Mouse (Mus musculus) limb, embryonic 15.5 days (tissue): ENCODE measurements around the gene Cfap43. TPM values are rescaled to one million over a fixed set of nuclear protein-coding genes. Genes with fewer than 3 reads are reported as not detected.

Experiments
- ATAC-seq: fragments of 200-750 bp; cut with Nextera tagmentation; 2 replicates; pipeline ENCODE4 v1.8.0; 2017; ENCODE audit warnings: low read depth, moderate TSS enrichment; ENCODE audit not compliant: insufficient number of reproducible peaks, low FRiP score, low TSS enrichment
- H3K27ac ChIP-seq: fragments of 300-500 bp; sonication (generic); 2 replicates; pipeline ENCODE4 v1.5.1; 2015; ENCODE audit warnings: moderate library complexity, mild to moderate bottlenecking, inconsistent platforms
- H3K27me3 ChIP-seq: fragments of 300-500 bp; sonication (generic); 2 replicates; pipeline ENCODE4 v1.6.1; 2015; ENCODE audit warnings: inconsistent platforms
- H3K36me3 ChIP-seq: fragments of 300-500 bp; sonication (generic); 2 replicates; pipeline ENCODE4 v1.6.1; 2015; ENCODE audit warnings: inconsistent platforms
- H3K4me1 ChIP-seq: fragments of 300-500 bp; sonication (generic); 2 replicates; pipeline ENCODE4 v1.6.1; 2015; ENCODE audit warnings: inconsistent platforms
- H3K4me2 ChIP-seq: fragments of 300-500 bp; sonication (generic); 2 replicates; pipeline ENCODE4 v1.6.1; 2015; ENCODE audit warnings: mild to moderate bottlenecking, inconsistent platforms
- H3K4me3 ChIP-seq: fragments of 300-500 bp; sonication (generic); 2 replicates; pipeline ENCODE4 v1.5.1; 2015; ENCODE audit warnings: mild to moderate bottlenecking, inconsistent platforms
- H3K9ac ChIP-seq: fragments of 300-500 bp; sonication (generic); 2 replicates; pipeline ENCODE4 v1.6.1; 2015; ENCODE audit warnings: inconsistent platforms
- H3K9me3 ChIP-seq: fragments of 300-500 bp; sonication (generic); 2 replicates; pipeline ENCODE4 v1.6.1; 2016; ENCODE audit warnings: inconsistent platforms
- WGBS: fragments of 180-500 bp; shearing (Covaris S2); methylation state at CpG from one replicate; pipeline ENCODE4 v1.1.7; 2015; 5-methylcytosine and 5-hydroxymethylcytosine counted together
- polyA plus RNA-seq: library from polyadenylated mRNA; unstranded; fragments of >200 nt; fragmentation: Nextera tagmentation; extraction: Ambion mirVana; gene quantifications from 2 replicates; pipeline ENCODE4 v1.2.1, GENCODE M21; 2015

Cfap43 gene
- polyA plus RNA-seq, 1 experiment from 2014 or later: 0.47 TPM

- H3K9ac ChIP-seq: no peak overlapping the region
- H3K9me3 ChIP-seq: no peaks in the 10 kb centered on the region
- H3K4me2 ChIP-seq: no peak overlapping the region
- 74% methylated on average over 8 of the region's 8 CpGs for WGBS
- no peaks in the 10 kb centered on the region for H3K27me3 ChIP-seq
- H3K36me3 ChIP-seq: peaks cover 42% of the 10 kb centered on the region
- H3K4me1 ChIP-seq: peaks cover 27% of the 10 kb centered on the region
- no peak for ATAC-seq
- H3K27ac ChIP-seq: no peak overlapping the region
- no peak overlapping the region for H3K4me3 ChIP-seq
Observed at GRCm38 (mm10) chr19:47898472-47899079, 20.5 kb downstream of the Cfap43 start.

- peaks cover 47% of the 10 kb centered on the region for H3K36me3 ChIP-seq
- no peak overlapping the region for H3K4me3 ChIP-seq
- H3K27ac ChIP-seq: no peak overlapping the region
- ATAC-seq: no peak
- no peak overlapping the region for H3K9ac ChIP-seq
- H3K9me3 ChIP-seq: no peaks in the 10 kb centered on the region
- WGBS: 89% methylated on average over 6 of the region's 6 CpGs
- H3K27me3 ChIP-seq: no peaks in the 10 kb centered on the region
- H3K4me2 ChIP-seq: no peak overlapping the region
- H3K4me1 ChIP-seq: peaks cover 23% of the 10 kb centered on the region
Observed at GRCm38 (mm10) chr19:47893092-47893491, 26.0 kb downstream of the Cfap43 start.

DNA sequence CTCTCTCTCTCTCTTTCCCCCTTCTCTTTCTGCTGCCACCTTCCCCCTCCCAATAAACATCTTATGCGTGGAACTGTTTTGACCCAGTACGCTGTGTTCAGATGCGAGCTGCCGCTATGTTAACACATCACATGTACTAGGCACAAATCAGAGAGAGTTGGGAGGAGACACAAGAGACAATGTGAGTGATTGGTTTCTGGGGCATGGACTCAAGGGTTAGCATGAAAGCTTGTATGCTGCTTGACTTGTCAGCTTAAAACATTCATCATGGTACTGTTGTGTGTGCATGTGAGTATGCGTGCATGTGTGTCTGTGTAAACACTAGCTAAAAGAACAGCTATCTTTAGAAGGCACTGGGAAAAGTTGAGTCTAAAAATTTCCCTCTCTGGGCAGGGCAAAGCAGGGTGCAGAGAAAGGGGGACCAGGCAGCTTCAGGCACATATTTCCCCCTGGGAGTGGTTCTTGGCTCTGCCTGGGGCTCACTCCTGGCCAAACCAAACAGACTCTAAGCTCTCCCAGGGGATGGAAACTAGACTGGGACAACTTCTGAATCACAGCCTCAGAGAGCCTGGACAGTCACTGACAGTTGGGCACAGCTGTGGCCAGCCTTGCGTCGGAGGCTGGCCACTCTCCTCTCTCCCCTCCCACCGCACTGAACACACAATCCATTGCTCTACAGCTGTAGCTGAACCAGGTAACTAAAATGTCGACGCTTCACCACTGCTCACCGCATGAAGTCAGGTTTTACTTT lies 27.4 kb downstream of the Cfap43 start:
- Histone ChIP-seq H3K27ac (0 out of 2 replicates have a peak overlapping the region, but pooled peaks have one; percentile 22), H3K4me3 (no peak overlapping the region), H3K4me2 (no peak overlapping the region), H3K36me3 (peaks cover 35% of the 10 kb centered on the region), H3K4me1 (peaks cover 28% of the 10 kb centered on the region), H3K9ac (no peak overlapping the region), H3K9me3 (no peaks in the 10 kb centered on the region), H3K27me3 (no peaks in the 10 kb centered on the region)
- ATAC-seq: no peak
- WGBS: 64% methylated on average over 11 of the region's 11 CpGs

- H3K9ac ChIP-seq: no peak overlapping the region
- H3K27me3 ChIP-seq: no peaks in the 10 kb centered on the region
- peak overlapping the region; percentile 59; the same call in 1 of the 2 replicates for H3K27ac ChIP-seq
- peaks cover 36% of the 10 kb centered on the region for H3K4me1 ChIP-seq
- ATAC-seq: no peak
- H3K4me2 ChIP-seq: 0 out of 2 replicates have a peak overlapping the region, but pooled peaks have one; percentile 7
- H3K36me3 ChIP-seq: peaks cover 24% of the 10 kb centered on the region
- WGBS: 42% methylated on average over 10 of the region's 10 CpGs
- H3K4me3 ChIP-seq: no peak overlapping the region
- H3K9me3 ChIP-seq: no peaks in the 10 kb centered on the region
Observed at GRCm38 (mm10) chr19:47890489-47891130, 28.5 kb downstream of the Cfap43 start.

DNA sequence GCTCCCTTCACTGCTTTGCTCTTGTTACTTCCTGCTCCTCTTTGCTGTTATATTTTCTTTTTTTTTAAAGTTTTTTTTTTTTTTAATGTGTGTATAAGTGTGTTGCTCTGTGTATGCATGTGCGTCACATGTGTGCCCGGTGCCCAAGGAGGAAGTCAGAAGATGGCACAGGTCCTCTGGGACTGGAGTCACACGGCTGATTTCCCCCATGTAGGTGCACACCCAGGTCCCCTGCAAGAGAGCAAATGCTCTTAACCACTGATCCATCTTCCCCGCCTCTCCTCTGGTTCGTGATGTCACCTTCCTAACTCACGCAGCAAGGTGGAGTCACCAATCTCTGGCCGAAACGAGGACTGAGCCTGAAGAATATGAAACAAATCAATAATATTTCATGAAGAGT lies 31.1 kb downstream of the Cfap43 start:
- Histone ChIP-seq H3K27me3 (no peaks in the 10 kb centered on the region), H3K9me3 (no peaks in the 10 kb centered on the region), H3K4me1 (peaks cover 39% of the 10 kb centered on the region), H3K27ac (no peak overlapping the region), H3K4me2 (no peak overlapping the region), H3K4me3 (no peak overlapping the region), H3K36me3 (no peaks in the 10 kb centered on the region), H3K9ac (no peak overlapping the region)
- 96% methylated on average over 8 of the region's 8 CpGs for WGBS
- no peak for ATAC-seq

DNA sequence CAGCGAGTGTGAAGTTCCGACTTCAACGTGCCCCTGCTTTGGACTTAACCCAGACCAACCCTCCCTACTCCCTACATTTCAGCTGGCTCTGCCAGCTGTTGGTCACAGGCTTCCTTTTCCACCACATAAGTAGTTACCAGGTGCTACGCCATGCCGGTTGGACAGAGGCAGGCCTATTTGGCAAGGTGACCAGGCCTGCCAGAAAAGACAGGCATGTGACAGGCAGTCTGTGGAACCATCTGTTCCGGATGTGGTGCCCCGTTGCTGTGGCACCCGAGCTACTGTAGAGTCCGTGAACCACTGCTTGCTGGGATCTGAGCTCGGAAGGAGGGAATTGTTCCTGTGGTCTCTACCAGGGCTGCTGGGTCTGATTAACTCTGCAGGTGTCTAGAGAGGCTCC lies 31.7 kb downstream of the Cfap43 start:
- no peaks in the 10 kb centered on the region for H3K36me3 ChIP-seq
- H3K27ac ChIP-seq: no peak overlapping the region
- H3K4me2 ChIP-seq: no peak overlapping the region
- no peak for ATAC-seq
- WGBS: 59% methylated on average over 10 of the region's 10 CpGs
- H3K4me1 ChIP-seq: peaks cover 39% of the 10 kb centered on the region
- no peaks in the 10 kb centered on the region for H3K27me3 ChIP-seq
- no peak overlapping the region for H3K9ac ChIP-seq
- no peaks in the 10 kb centered on the region for H3K9me3 ChIP-seq
- H3K4me3 ChIP-seq: no peak overlapping the region

- H3K9me3 ChIP-seq: no peaks in the 10 kb centered on the region
- H3K4me2 ChIP-seq: no peak overlapping the region
- H3K4me3 ChIP-seq: no peak overlapping the region
- 36% methylated on average over 7 of the region's 7 CpGs for WGBS
- H3K27me3 ChIP-seq: no peaks in the 10 kb centered on the region
- no peaks in the 10 kb centered on the region for H3K36me3 ChIP-seq
- peaks cover 32% of the 10 kb centered on the region for H3K4me1 ChIP-seq
- no peak overlapping the region for H3K9ac ChIP-seq
- peak overlapping the region; percentile 38; the same call in 1 of the 2 replicates for H3K27ac ChIP-seq
- no peak for ATAC-seq
Observed at GRCm38 (mm10) chr19:47886617-47887016, 32.5 kb downstream of the Cfap43 start.

- Histone ChIP-seq H3K9ac (no peak overlapping the region), H3K27me3 (no peaks in the 10 kb centered on the region), H3K4me1 (peaks cover 28% of the 10 kb centered on the region), H3K36me3 (no peaks in the 10 kb centered on the region), H3K9me3 (no peaks in the 10 kb centered on the region), H3K4me2 (no peak overlapping the region), H3K4me3 (no peak overlapping the region), H3K27ac (no peak overlapping the region)
- WGBS: 77% methylated on average over 11 of the region's 11 CpGs
- ATAC-seq: no peak
Observed at GRCm38 (mm10) chr19:47885886-47886285, 33.2 kb downstream of the Cfap43 start.

DNA sequence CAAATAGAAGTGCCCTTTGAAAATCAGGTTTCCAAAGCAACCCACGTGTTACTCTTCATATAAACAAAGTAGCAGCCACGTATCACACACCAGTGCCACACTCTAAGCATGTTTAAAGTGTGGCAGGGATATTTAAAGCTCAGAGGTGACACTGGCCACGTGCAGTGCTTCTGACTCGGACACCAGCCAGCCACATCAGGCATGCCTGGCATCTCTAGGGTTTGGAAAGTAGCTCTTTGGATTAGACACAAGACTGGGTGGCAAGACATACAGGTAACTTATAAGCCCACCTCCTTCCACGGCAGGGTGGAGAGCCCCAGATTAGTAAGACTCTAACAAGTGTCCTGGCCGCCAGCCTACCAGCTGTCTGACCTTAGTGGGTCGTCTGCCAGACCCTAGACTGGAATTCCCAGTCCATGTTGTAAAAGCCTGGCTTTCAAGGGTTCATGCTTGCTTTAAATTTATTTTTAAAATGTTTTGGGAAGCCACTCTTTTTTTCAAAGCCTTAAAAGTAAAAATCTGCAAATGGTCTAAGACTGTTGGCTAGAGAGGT lies 33.8 kb downstream of the Cfap43 start:
- H3K9ac ChIP-seq: no peak overlapping the region
- no peaks in the 10 kb centered on the region for H3K36me3 ChIP-seq
- H3K4me2 ChIP-seq: no peak overlapping the region
- H3K27me3 ChIP-seq: no peaks in the 10 kb centered on the region
- 42% methylated on average over 7 of the region's 7 CpGs for WGBS
- ATAC-seq: no peak
- no peaks in the 10 kb centered on the region for H3K9me3 ChIP-seq
- H3K4me1 ChIP-seq: peaks cover 22% of the 10 kb centered on the region
- no peak overlapping the region for H3K4me3 ChIP-seq
- H3K27ac ChIP-seq: no peak overlapping the region

DNA sequence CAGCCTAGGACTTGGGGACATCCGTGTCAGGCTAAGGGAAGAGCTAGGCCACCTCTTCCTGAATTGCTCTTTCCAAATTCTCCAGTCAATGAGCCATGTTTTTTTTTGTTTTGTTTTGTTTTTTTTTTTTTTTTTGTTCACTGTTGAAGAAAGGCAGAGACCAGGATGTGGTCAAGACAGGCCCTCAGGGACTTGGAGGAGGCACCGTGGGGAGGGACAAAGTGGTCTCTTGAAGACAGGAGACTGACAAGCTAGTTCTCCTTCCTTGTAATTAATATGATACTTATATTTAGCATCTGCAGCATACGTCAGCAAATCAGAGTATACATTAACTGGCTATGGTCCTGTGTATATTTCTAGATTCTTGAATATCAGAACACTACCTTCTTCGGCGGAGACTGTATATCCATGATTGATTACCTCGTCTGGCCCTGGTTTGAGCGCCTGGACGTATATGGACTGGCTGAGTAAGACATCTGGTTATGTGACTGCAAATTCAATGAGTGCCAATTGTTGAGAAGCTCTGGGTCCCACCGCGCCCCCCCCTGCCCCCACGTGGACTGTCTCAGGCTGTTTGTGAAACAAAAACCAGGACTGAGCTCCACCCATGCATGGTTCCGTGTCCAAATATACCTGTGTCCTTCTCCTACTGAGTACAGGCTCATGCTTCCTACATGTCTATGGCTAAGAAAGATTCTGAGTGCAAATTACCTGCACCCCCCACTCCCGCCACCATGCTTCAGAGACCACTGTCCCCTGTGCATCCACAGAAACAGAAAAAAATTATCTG lies 34.6 kb downstream of the Cfap43 start:
- peaks cover 16% of the 10 kb centered on the region; the same call in 1 of the 2 replicates for H3K4me1 ChIP-seq
- H3K36me3 ChIP-seq: no peaks in the 10 kb centered on the region
- H3K4me2 ChIP-seq: no peak overlapping the region
- no peak for ATAC-seq
- 72% methylated on average over 13 of the region's 13 CpGs for WGBS
- H3K27me3 ChIP-seq: no peaks in the 10 kb centered on the region
- H3K27ac ChIP-seq: no peak overlapping the region
- no peak overlapping the region for H3K4me3 ChIP-seq
- no peaks in the 10 kb centered on the region for H3K9me3 ChIP-seq
- H3K9ac ChIP-seq: no peak overlapping the region

DNA sequence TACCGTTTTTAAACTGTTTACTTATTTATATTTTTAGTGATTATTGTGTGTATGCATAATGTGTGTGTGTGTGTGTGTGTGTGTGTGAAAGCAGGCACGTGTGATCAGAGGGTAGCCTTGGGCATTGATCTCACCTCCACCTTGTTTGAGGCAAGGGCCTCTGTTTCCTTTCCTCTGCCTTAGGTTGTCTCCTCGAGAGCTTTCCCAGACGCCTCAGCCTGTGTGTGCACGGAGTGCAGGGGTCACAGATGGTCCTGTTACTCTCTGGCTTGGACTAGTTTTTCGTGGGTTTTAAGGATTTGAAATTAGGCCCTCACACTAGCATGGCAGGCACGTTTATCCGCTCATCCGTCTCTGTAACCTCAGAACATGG lies 36.2 kb downstream of the Cfap43 start:
- no peak for ATAC-seq
- no peaks in the 10 kb centered on the region for H3K9me3 ChIP-seq
- H3K27me3 ChIP-seq: no peaks in the 10 kb centered on the region
- peaks cover 16% of the 10 kb centered on the region; the same call in 1 of the 2 replicates for H3K4me1 ChIP-seq
- H3K27ac ChIP-seq: no peak overlapping the region
- H3K9ac ChIP-seq: no peak overlapping the region
- 42% methylated on average over 9 of the region's 9 CpGs for WGBS
- H3K4me3 ChIP-seq: no peak overlapping the region
- no peaks in the 10 kb centered on the region for H3K36me3 ChIP-seq
- H3K4me2 ChIP-seq: no peak overlapping the region
